ENCODE assay signal across 11 mouse cellular contexts in genomic region chr5:92000770-92001169, GRCm38 (mm10). TPM values are rescaled to one million over a fixed set of nuclear protein-coding genes. Genes with fewer than 3 reads are reported as not detected.
DNase-seq lines count a peak whose midpoint lies in the region; ATAC-seq and TF ChIP-seq lines count a peak whose summit lies in the region.
"Had no signal": no experiment of that assay in that cellular context is flagged by ENCODE, and none has a peak within 500 bp of the region (broad histone marks: within the 10 kb centered on the region; RNA-seq: fewer than 3 reads in every experiment).

No protein-coding gene starts in this region.

- H3K27ac ChIP-seq in heart, embryonic 10.5 days = no peak overlapping the region
- H3K27ac ChIP-seq in CH12.LX (ENCODE audit: insufficient read depth, low read depth) = no peak overlapping the region
- no peak overlapping the region for H3K27ac ChIP-seq in spleen, adult 2 months (ENCODE audit: insufficient read depth, low read length)
- H3K27ac ChIP-seq in hindbrain, embryonic 10.5 days = no peak overlapping the region

- no peak overlapping the region for H3K4me3 ChIP-seq in heart, embryonic 10.5 days
- H3K4me3 ChIP-seq in CH12.LX (replicated peaks in 1 of 3; ENCODE audit: low read depth in 2 of 3, low read length in 2 of 3, poor library complexity in 1 of 3) = no peak overlapping the region
- no peak overlapping the region for H3K4me3 ChIP-seq in spleen, adult 2 months (ENCODE audit: extremely low read depth, insufficient read depth, insufficient read length)
- no peak overlapping the region for H3K4me3 ChIP-seq in hindbrain, embryonic 10.5 days

- TF ChIP-seq POLR2A in CH12.LX (IDR thresholded peaks at IDR 0.05; ENCODE audit: low read depth, low read length) = no peak
- TF ChIP-seq POLR2A in spleen, adult 2 months (IDR thresholded peaks at IDR 0.05; ENCODE audit: low read depth, low read length) = no peak

- in situ Hi-C loops in CH12.LX (cut with MboI; ENCODE audit: low pct_ligation_motif_present, low pct_unique_long_range_greater_than_20kb, low sequenced_read_pairs) = no loop called here

- H3K9me3 ChIP-seq in heart, embryonic 10.5 days = peaks cover 5% of the 10 kb centered on the region; the same call in 1 of the 2 replicates
- peaks cover 22% of the 10 kb centered on the region for H3K9me3 ChIP-seq in CH12.LX (replicated peaks; ENCODE audit: low read length)
- peaks cover 11% of the 10 kb centered on the region for H3K9me3 ChIP-seq in hindbrain, embryonic 10.5 days

- 66% methylated on average over 2 of the region's 2 CpGs for WGBS in heart, embryonic 10.5 days
- 26% methylated on average over 2 of the region's 2 CpGs for WGBS in spleen, adult 2 months
- WGBS in hindbrain, embryonic 10.5 days = 77% methylated on average over 2 of the region's 2 CpGs

- no peak for TF ChIP-seq CTCF in CH12.LX (conservative IDR thresholded peaks at IDR 0.05 in 1 of 2, IDR thresholded peaks at IDR 0.05 in 1 of 2; ENCODE audit: low read depth in 2 of 2, low read length in 2 of 2)
- no peak for TF ChIP-seq CTCF in spleen, adult 2 months (IDR thresholded peaks at IDR 0.05; ENCODE audit: extremely low read depth, insufficient read depth, insufficient read length, insufficient replicate concordance)

- no peaks in the 10 kb centered on the region for H3K4me1 ChIP-seq in heart, embryonic 10.5 days
- no peaks in the 10 kb centered on the region for H3K4me1 ChIP-seq in CH12.LX (ENCODE audit: control insufficient read depth in 1 of 2, insufficient read depth in 2 of 2)
- no peaks in the 10 kb centered on the region for H3K4me1 ChIP-seq in spleen, adult 2 months (ENCODE audit: control insufficient read depth, insufficient read depth, insufficient read length)
- no peaks in the 10 kb centered on the region for H3K4me1 ChIP-seq in hindbrain, embryonic 10.5 days (replicated peaks)

- H3K4me2 ChIP-seq in CH12.LX (ENCODE audit: insufficient read depth, low read depth, poor library complexity, severe bottlenecking) = no peak overlapping the region

- TF ChIP-seq RAD21 in CH12.LX (IDR thresholded peaks at IDR 0.05; ENCODE audit: low read depth, low read length) = no peak

- H3K27me3 ChIP-seq in heart, embryonic 10.5 days (ENCODE audit: insufficient read depth, poor library complexity, severe bottlenecking) = no peaks in the 10 kb centered on the region
- H3K27me3 ChIP-seq in CH12.LX (replicated peaks) = no peaks in the 10 kb centered on the region
- H3K27me3 ChIP-seq in spleen, adult 2 months (ENCODE audit: control insufficient read depth, insufficient read depth, low read length) = no peaks in the 10 kb centered on the region
- no peaks in the 10 kb centered on the region for H3K27me3 ChIP-seq in hindbrain, embryonic 10.5 days (ENCODE audit: insufficient read depth, poor library complexity, severe bottlenecking)

- H3K9ac ChIP-seq in CH12.LX (ENCODE audit: insufficient read depth, low read depth) = no peak overlapping the region

- dilution Hi-C loops in CH12.LX (cut with MboI; ENCODE audit: extremely low pct_ligation_motif_present, extremely low pct_unique_long_range_greater_than_20kb, low sequenced_read_pairs) = no loop called here

- no peak for ATAC-seq in frontal cortex, adult (ENCODE audit: low TSS enrichment)

- H3K36me3 ChIP-seq in heart, embryonic 10.5 days = no peaks in the 10 kb centered on the region
- no peaks in the 10 kb centered on the region for H3K36me3 ChIP-seq in CH12.LX (replicated peaks in 1 of 2; ENCODE audit: control insufficient read depth in 1 of 2, insufficient read depth in 1 of 2, low read length in 1 of 2)
- no peaks in the 10 kb centered on the region for H3K36me3 ChIP-seq in spleen, adult 2 months (ENCODE audit: control insufficient read depth, insufficient read depth, low read length)
- no peaks in the 10 kb centered on the region for H3K36me3 ChIP-seq in hindbrain, embryonic 10.5 days

- peak; percentile 94 for DNase-seq in heart, adult 11 months
- DNase-seq in heart, embryonic 10.5 days (ENCODE audit: low spot score) = no peak
- DNase-seq in CH12.LX (ENCODE audit: extremely low read depth) = peak; percentile 26
- peak; percentile 11 to 38 for DNase-seq in kidney, postnatal 25 days
- DNase-seq in spleen, adult 2 months (ENCODE audit: low read depth in 1 of 2, low spot score in 2 of 2) = peak; percentile 15 to 67
- DNase-seq in hindbrain, embryonic 10.5 days (ENCODE audit: low spot score) = no peak
- DNase-seq in urinary bladder, postnatal 25 days (ENCODE audit: low spot score) = no peak

- no peak for TF ChIP-seq EP300 in CH12.LX (IDR thresholded peaks at IDR 0.05; ENCODE audit: low read length)

- H3K79me2 ChIP-seq in CH12.LX (replicated peaks; ENCODE audit: control insufficient read depth, extremely low read depth, insufficient read depth, poor library complexity, severe bottlenecking) = no peaks in the 10 kb centered on the region

TF ChIP-seq in CH12.LX, 34 proteins besides CTCF, POLR2A, EP300 and RAD21:
- TF ChIP-seq GABPA (IDR thresholded peaks at IDR 0.05; ENCODE audit: insufficient replicate concordance, low read depth, low read length) = no peak
- no peak for TF ChIP-seq NELFE (IDR thresholded peaks at IDR 0.05; ENCODE audit: low read depth, low read length)
- no peak for TF ChIP-seq ZNF384 (IDR thresholded peaks at IDR 0.05; ENCODE audit: low read depth, low read length)
- TF ChIP-seq KAT2A (IDR thresholded peaks at IDR 0.05; ENCODE audit: insufficient replicate concordance, low read length) = no peak
- no peak for TF ChIP-seq BHLHE40 (IDR thresholded peaks at IDR 0.05; ENCODE audit: low read depth, low read length)
- no peak for TF ChIP-seq PAX5 (IDR thresholded peaks at IDR 0.05; ENCODE audit: low read length)
- TF ChIP-seq UBTF (IDR thresholded peaks at IDR 0.05; ENCODE audit: low read depth, low read length) = no peak
- TF ChIP-seq E2F4 (IDR thresholded peaks at IDR 0.05; ENCODE audit: insufficient replicate concordance, low read depth, low read length) = no peak
- TF ChIP-seq SMC3 (IDR thresholded peaks at IDR 0.05; ENCODE audit: low read depth, low read length) = no peak

RNA-seq across cellular contexts. Expression of gene Odaph, which starts 13.5 kb away (rescaled TPM):
- polyA plus RNA-seq in heart, embryonic 10.5 days (2016; fragmentation: Nextera tagmentation; extraction: Ambion mirVana) = not detected in 2 replicates
- 0.25 and 0.38 TPM in 2 replicates for total RNA-seq in CH12.LX (2012; rRNA removed)
- 1.7 and 2.2 TPM in 2 replicates for total RNA-seq in CH12.LX (2014; rRNA removed)
- 1.9 and 3.3 TPM in 2 replicates for polyA plus RNA-seq in CH12.LX (2012; ENCODE audit: insufficient read length, low read depth)
- polyA plus RNA-seq in spleen, adult 2 months (2012; rRNA removed) = 0.22 and 0.27 TPM in 2 replicates
- not detected in 2 replicates for polyA plus RNA-seq in hindbrain, embryonic 10.5 days (2016; fragmentation: Nextera tagmentation; extraction: Ambion mirVana)
- polyA plus RNA-seq: cortical plate, adult 2 months; heart, embryonic 14.5 days; limb, embryonic 11.5 days had no signal

RNA-seq across cellular contexts. Expression of gene Rchy1, which starts 37.9 kb away (rescaled TPM):
- 56.7 and 60.1 TPM in 2 replicates for polyA plus RNA-seq in heart, embryonic 10.5 days (2016; fragmentation: Nextera tagmentation; extraction: Ambion mirVana)
- total RNA-seq in CH12.LX (2012; rRNA removed) (24.4 and 32.4 TPM in 2 replicates), CH12.LX (2014; rRNA removed) (33.1 and 34.1 TPM in 2 replicates)
- polyA plus RNA-seq in CH12.LX (2012; ENCODE audit: insufficient read length, low read depth) = 24.8 and 28.2 TPM in 2 replicates
- 15.2 and 17.4 TPM in 2 replicates for polyA plus RNA-seq in spleen, adult 2 months (2012; rRNA removed)
- polyA plus RNA-seq in hindbrain, embryonic 10.5 days (2016; fragmentation: Nextera tagmentation; extraction: Ambion mirVana) = 59.2 and 62.9 TPM in 2 replicates

RNA-seq across cellular contexts. Expression of gene Cdkl2, which starts 42.9 kb away (rescaled TPM):
- 0.68 and 0.99 TPM in 2 replicates for polyA plus RNA-seq in heart, embryonic 10.5 days (2016; fragmentation: Nextera tagmentation; extraction: Ambion mirVana)
- 0.50 and 0.51 TPM in 2 replicates for total RNA-seq in CH12.LX (2012; rRNA removed)
- total RNA-seq in CH12.LX (2014; rRNA removed) = 0.54 and 0.81 TPM in 2 replicates
- 1.0 and 1.1 TPM in 2 replicates for polyA plus RNA-seq in CH12.LX (2012; ENCODE audit: insufficient read length, low read depth)
- 0.09 and 0.22 TPM in 2 replicates for polyA plus RNA-seq in spleen, adult 2 months (2012; rRNA removed)
- polyA plus RNA-seq in hindbrain, embryonic 10.5 days (2016; fragmentation: Nextera tagmentation; extraction: Ambion mirVana) = 0.34 and 0.77 TPM in 2 replicates

Comparison
In these comparisons a context has a peak if more than half of its experiments do, and no peak if none do; other contexts are left out.
1. DNase-seq: peak in heart, adult 11 months (single experiment), CH12.LX (single experiment), kidney, postnatal 25 days (2 of 2) and spleen, adult 2 months (2 of 2); none in heart, embryonic 10.5 days (single experiment), hindbrain, embryonic 10.5 days (single experiment) and urinary bladder, postnatal 25 days (single experiment).